8 mouse cellular contexts compared by ENCODE assay signal in genomic region chr1:158953479-158954207, GRCm38 (mm10). TPM values are rescaled to one million over a fixed set of nuclear protein-coding genes. Genes with fewer than 3 reads are reported as not detected.
DNase-seq lines count a peak whose midpoint lies in the region; ATAC-seq lines count a peak whose summit lies in the region.

No protein-coding gene starts in this region.

- H3K9me3 ChIP-seq in hindbrain, embryonic 11.5 days (ENCODE audit: control insufficient read depth, low read length), result no peaks in the 10 kb centered on the region
- no peaks in the 10 kb centered on the region for H3K9me3 ChIP-seq in stomach, embryonic 14.5 days (ENCODE audit: control insufficient read depth, low read depth, low read length)

- H3K36me3 ChIP-seq in hindbrain, embryonic 11.5 days (ENCODE audit: control insufficient read depth, insufficient read depth, low read length), result no peaks in the 10 kb centered on the region
- no peaks in the 10 kb centered on the region for H3K36me3 ChIP-seq in stomach, embryonic 14.5 days (ENCODE audit: control insufficient read depth, insufficient read depth, low read length)

- H3K27ac ChIP-seq in hindbrain, embryonic 11.5 days (ENCODE audit: low read depth, low read length), result no peak overlapping the region
- H3K27ac ChIP-seq in stomach, embryonic 14.5 days (ENCODE audit: low read length), result no peak overlapping the region

- H3K4me3 ChIP-seq in hindbrain, embryonic 11.5 days (ENCODE audit: low read depth, low read length), result no peak overlapping the region
- no peak overlapping the region for H3K4me3 ChIP-seq in stomach, embryonic 14.5 days (ENCODE audit: low read depth, low read length)

- H3K4me2 ChIP-seq in hindbrain, embryonic 11.5 days (replicated peaks; ENCODE audit: low read depth, low read length), result no peak overlapping the region
- H3K4me2 ChIP-seq in stomach, embryonic 14.5 days (replicated peaks; ENCODE audit: low read depth, low read length), result no peak overlapping the region

- 47% methylated on average over 6 of the region's 6 CpGs for WGBS in hindbrain, embryonic 11.5 days
- 37% methylated on average over 6 of the region's 6 CpGs for WGBS in stomach, embryonic 14.5 days

- H3K27me3 ChIP-seq in hindbrain, embryonic 11.5 days (ENCODE audit: control insufficient read depth, insufficient read depth, low read length), result no peaks in the 10 kb centered on the region
- no peaks in the 10 kb centered on the region for H3K27me3 ChIP-seq in stomach, embryonic 14.5 days (ENCODE audit: control insufficient read depth, insufficient read depth, low read length)

- peak; percentile 77 for ATAC-seq in hindbrain, embryonic 11.5 days (ENCODE audit: low FRiP score)
- peak; percentile 79 for ATAC-seq in megakaryocyte, adult 5-6 weeks (ENCODE audit: poor library complexity, severe bottlenecking)
- ATAC-seq in stomach, embryonic 14.5 days (ENCODE audit: insufficient number of reproducible peaks, insufficient read depth, low FRiP score, low read depth), result peak; percentile 24; the same call in 1 of the 2 replicates

- DNase-seq in kidney, adult 18-20 months, result peak; percentile 54
- no peak for DNase-seq in kidney, adult 11 months
- peak; percentile 64 for DNase-seq in brain, embryonic 18.5 days (ENCODE audit: low read depth, low spot score)
- peak; percentile 59 for DNase-seq in fibroblast of lung, adult 2 months (ENCODE audit: low read depth)
- peak; percentile 85 for DNase-seq in hindbrain, embryonic 11.5 days (ENCODE audit: low spot score)
- peak; percentile 72 to 83 for DNase-seq in layer of hippocampus, postnatal 14 days (ENCODE audit: low spot score in 2 of 2)

- H3K9ac ChIP-seq in hindbrain, embryonic 11.5 days (ENCODE audit: low read depth, low read length), result no peak overlapping the region
- H3K9ac ChIP-seq in stomach, embryonic 14.5 days (replicated peaks; ENCODE audit: low read depth, low read length), result no peak overlapping the region

- H3K4me1 ChIP-seq in hindbrain, embryonic 11.5 days (replicated peaks; ENCODE audit: control insufficient read depth, insufficient read depth, low read length), result no peaks in the 10 kb centered on the region
- H3K4me1 ChIP-seq in stomach, embryonic 14.5 days (ENCODE audit: control insufficient read depth, insufficient read depth, low read length), result no peaks in the 10 kb centered on the region

RNA-seq across cellular contexts. Expression of gene Pappa2, which starts 26.6 kb away (rescaled TPM):
- polyA plus RNA-seq in hindbrain, embryonic 11.5 days (2014; fragmentation: Nextera tagmentation; extraction: Ambion mirVana), result 2.2 and 2.9 TPM in 2 replicates
- total RNA-seq in layer of hippocampus, postnatal 14 days (2021), result 1 to 10 TPM; 2.6 to 3.2 TPM
- not detected in 2 replicates for total RNA-seq in megakaryocyte, adult 5-6 weeks (2015)
- total RNA-seq in megakaryocyte, adult 5-6 weeks (2017), result not detected in 2 replicates
- polyA plus RNA-seq in stomach, embryonic 14.5 days (2014; fragmentation: Nextera tagmentation; extraction: Ambion mirVana), result 1.7 and 2.3 TPM in 2 replicates

Comparison
In these comparisons a context has a peak if more than half of its experiments do, and no peak if none do; other contexts are left out.
1. ATAC-seq: peak in every context shown above with its lines; median percentile 79 in megakaryocyte, adult 5-6 weeks; 77 in hindbrain, embryonic 11.5 days; 24 in stomach, embryonic 14.5 days.